Mouse (Mus musculus): ENCODE data around the gene Pus7l.

Pus7l gene

GRCm38 (mm10) chr15:94477287-94477686, 66.1 kb downstream of the Pus7l start:
- no peak for DNase-seq (ENCODE audit: low read depth)

GRCm38 (mm10) chr15:94475975-94476374, 67.4 kb downstream of the Pus7l start:
- DNase-seq (ENCODE audit: low read depth) = no peak
